Mouse (Mus musculus) heart, postnatal 25 days (tissue): ENCODE measurements around the gene Luc7l2. TPM values are rescaled to one million over a fixed set of nuclear protein-coding genes. Genes with fewer than 3 reads are reported as not detected.

Experiments used
- DNase-seq: peaks from one replicate; pipeline ENCODE4 v3.0.0; 2022; ENCODE audit warnings: low spot score
- intact Hi-C: fragments of 180-260 bp; cut with DNase I; formaldehyde crosslinking; loops from one replicate; pipeline ENCODE4 v1.15.1; 2025
- total RNA-seq, 2 experiments: library from RNA; stranded (reverse); gene quantifications; 2 replicates each; pipeline ENCODE4 v1.2.3; 2021

Luc7l2 gene
- total RNA-seq, 2 experiments from 2014 or later, result 91.0 to 98.8 TPM

- intact Hi-C loops, result loop anchor here (5.0 kb wide), 1 partner anchor 657 kb away; the partner anchor contains the start of gene Kdm7a
- DNase-seq, result peak; percentile 72
These were observed 678 bp upstream of the Luc7l2 start for GRCm38 (mm10) chr6:38550250-38551061.

DNA sequence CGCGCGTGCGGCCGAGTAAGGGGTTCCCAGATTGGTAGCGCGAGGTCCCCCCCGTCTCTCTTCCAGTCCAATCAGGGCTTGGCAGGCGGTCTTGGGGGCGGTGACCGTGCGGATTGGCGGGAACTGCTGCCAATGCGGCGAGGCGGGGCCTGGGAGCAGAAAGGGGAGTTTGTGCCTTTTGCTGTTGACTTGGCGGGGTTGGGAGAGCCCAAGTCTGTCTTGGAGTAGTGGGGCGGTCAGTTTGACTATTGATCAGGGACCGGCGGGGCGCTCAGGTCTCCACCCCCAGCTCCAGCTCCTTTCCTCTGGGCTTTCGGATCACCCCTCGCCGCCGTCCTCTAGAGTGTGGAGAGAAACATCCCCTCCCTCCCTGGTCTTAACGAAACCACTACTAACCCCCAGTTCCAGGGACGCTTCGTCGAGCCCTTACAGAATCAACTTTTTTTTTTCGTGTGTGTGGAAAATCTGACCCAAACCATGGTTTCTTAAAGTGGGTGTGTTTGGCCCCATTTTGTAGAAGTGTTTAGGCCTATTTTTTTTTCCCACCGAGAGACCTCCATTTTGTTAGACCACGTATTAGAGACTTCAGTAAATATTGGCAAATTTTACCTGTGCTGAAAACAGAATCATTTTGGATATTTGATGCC lies 978 bp downstream of the Luc7l2 start:
- intact Hi-C loops, result loop anchor here (5.0 kb wide), 1 partner anchor 655 kb away; the partner anchor contains the start of gene Kdm7a
- peak; percentile 98 for DNase-seq

GRCm38 (mm10) chr6:38552636-38553000 lies 1.5 kb downstream of the Luc7l2 start:
- no peak for DNase-seq
- intact Hi-C loops, result loop anchor here (5.0 kb wide), 1 partner anchor 655 kb away; the partner anchor contains the start of gene Kdm7a

- intact Hi-C loops, result no loop called here
- no peak for DNase-seq
These were observed 25.0 kb downstream of the Luc7l2 start for GRCm38 (mm10) chr6:38576096-38576495.

GRCm38 (mm10) chr6:38580112-38580857 lies 29.2 kb downstream of the Luc7l2 start:
- intact Hi-C loops, result no loop called here
- no peak for DNase-seq

DNA sequence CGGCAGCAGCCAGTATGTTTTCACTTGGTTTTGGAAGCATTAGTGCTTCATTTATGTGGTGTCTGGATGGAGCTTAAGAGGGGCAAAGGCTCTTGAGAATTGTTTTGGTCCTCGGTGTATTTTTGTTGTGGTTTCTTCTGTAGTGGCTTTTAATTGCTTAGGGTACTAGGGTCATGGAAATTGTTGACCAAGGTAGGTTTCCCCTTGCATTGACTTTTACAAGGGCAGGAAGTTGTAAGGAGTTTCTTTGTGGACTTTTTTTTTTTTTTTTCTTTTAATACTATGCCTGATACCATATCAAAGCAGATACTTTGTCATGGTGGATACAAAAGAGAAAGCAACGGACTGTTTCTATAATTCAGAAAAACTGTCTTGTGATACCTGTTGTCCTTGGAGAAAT lies 30.6 kb downstream of the Luc7l2 start:
- intact Hi-C loops, result no loop called here
- DNase-seq, result no peak

DNA sequence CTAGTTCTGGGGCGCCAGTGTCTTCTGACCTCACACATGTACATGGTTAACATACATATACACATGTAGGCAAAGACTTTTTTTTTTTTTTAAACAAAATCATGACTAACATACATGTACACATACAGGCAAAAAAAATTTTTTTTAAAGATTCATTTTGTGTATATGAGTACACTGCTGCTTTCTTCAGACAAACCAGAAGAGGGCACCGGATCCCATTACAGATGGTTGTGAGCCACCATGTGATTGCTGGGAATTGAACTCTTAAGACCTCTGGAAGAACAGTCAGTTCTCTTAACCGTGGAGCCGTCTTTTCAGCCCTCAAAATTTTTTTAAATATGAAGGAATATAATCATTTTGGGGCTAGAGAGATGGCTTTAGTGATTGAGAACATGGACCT lies 46.3 kb downstream of the Luc7l2 start:
- no peak for DNase-seq
- intact Hi-C loops, result loop anchor here (5.0 kb wide), 1 partner anchor 100 kb away; no protein-coding TSS in a partner anchor

- intact Hi-C loops, result no loop called here
- DNase-seq, result no peak
These were observed 58.8 kb downstream of the Luc7l2 start for GRCm38 (mm10) chr6:38609892-38610291.

DNA sequence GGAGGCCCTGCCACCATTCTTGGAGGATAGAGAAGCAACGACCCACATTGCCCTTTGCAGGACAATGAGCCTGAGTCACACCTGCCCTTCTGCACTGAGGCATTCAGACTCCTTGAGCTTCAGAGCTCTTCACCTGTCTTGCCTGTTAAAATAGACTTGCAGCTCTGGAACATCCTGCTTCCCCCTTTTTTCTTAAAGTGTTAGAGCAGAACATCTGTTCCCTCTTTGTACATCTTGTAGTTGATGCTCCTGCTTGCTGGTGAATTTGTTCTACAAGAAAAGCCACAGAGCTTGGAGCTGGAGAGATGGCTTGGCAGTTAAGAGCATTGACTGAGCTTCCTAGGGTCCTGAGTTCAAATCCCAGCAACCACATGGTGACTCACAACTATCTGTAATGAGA lies 71.3 kb downstream of the Luc7l2 start:
- intact Hi-C loops, result no loop called here
- no peak for DNase-seq

- intact Hi-C loops, result no loop called here
- no peak for DNase-seq
These were observed 72.3 kb downstream of the Luc7l2 start for GRCm38 (mm10) chr6:38623457-38623856.

- DNase-seq, result no peak
These were observed 73.3 kb downstream of the Luc7l2 start for GRCm38 (mm10) chr6:38624439-38624838.

DNA sequence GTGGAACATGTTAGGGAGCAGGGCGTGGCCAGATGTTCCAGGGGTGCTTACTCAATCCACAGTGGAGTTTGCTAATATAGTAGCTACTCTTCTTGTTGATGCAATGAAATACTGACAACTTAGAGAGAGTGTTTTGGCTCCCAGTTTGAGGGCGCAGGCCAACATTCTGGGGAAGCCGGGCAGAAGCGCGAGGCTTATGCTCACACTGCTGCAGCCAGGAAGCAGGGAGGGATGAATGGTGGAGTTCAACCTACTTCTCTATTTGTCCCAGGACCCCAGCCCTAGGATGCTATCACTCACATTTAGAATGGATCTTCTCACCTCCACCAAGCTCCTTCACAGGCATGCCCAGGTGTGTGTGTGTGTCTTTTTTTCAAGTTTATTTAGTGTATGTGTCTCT lies 75.0 kb downstream of the Luc7l2 start:
- intact Hi-C loops, result no loop called here
- no peak for DNase-seq

More at GRCm38 (mm10) chr6:38624439-38624838, 73.3 kb downstream of the Luc7l2 start:
- intact Hi-C loops, result no loop called here

GRCm38 (mm10) chr6:38627081-38627480 lies 75.9 kb downstream of the Luc7l2 start:
- intact Hi-C loops, result no loop called here
- no peak for DNase-seq

DNA sequence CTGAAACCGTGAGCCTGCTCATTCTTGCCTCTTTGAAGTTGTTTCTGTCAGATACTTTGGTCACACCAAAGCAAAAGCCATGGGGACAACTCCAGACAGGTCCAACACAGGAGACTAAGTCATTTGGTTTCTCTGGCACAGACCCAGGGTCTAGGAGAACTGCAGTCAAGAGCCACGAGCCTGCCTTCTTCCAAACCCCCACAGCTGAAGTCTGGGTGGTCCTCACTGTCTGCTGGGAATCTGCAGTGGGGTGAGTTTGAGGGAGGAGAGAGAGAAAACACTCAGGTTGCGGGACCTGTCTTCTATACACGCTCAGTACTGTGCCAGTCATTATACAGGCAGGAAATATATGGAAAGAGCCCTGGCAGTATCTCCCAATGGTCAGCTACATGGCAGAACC lies 76.4 kb downstream of the Luc7l2 start:
- intact Hi-C loops, result no loop called here
- DNase-seq, result no peak

- DNase-seq, result no peak
These were observed 78.4 kb downstream of the Luc7l2 start for GRCm38 (mm10) chr6:38629556-38629955.

DNA sequence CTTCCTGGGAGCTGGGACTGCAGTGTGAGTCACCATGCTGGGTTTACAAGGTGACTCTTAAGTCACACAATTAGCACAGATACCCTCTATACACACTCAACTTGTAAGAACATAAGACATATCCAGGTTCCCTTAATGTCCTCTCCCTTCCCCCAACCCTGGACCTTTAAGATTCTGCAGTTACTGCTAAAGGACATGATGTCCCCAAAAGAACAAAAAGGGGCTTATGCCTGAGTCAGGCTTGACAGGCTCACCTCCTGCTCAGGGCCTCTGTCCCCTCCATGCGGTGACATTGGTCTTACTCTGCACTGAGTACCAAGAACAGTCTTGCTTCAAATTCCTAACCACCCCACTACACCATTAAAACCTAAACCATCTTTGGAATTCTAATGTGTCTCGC lies 81.7 kb downstream of the Luc7l2 start:
- intact Hi-C loops, result no loop called here
- DNase-seq, result no peak

More at GRCm38 (mm10) chr6:38629556-38629955, 78.4 kb downstream of the Luc7l2 start:
- intact Hi-C loops, result no loop called here

DNA sequence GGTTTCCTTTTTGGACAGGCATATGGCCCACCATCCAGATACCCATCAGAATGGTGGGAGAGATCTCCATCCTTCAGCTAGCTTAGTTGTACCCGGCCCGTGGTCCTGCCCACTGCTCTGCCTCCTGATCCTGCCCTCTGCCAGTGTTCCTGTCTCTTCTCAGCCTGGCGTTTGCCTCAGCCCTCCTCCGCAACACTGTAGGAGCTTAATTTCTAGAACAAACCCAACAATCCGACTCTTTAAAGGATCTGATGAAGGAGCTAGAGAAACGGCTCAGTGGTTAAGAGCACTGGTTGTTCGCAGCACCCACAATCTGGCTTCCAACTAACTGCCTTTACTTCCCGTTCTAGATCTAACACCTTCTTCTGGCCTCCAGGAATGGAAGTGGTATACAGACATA lies 83.3 kb downstream of the Luc7l2 start:
- DNase-seq, result no peak
- intact Hi-C loops, result no loop called here

GRCm38 (mm10) chr6:38635941-38636851 lies 85.1 kb downstream of the Luc7l2 start:
- intact Hi-C loops, result no loop called here
- DNase-seq, result no peak

- peak; percentile 65 for DNase-seq
- intact Hi-C loops, result no loop called here
These were observed 85.9 kb downstream of the Luc7l2 start, which contains the start of gene Klrg2 for GRCm38 (mm10) chr6:38636852-38637618. TSS of gene Klrg2 (minus strand) at chr6:38637242.
